Mouse (Mus musculus) small intestine, adult 2 months (tissue): ENCODE measurements around the gene Asxl1. TPM values are rescaled to one million over a fixed set of nuclear protein-coding genes. Genes with fewer than 3 reads are reported as not detected.
A peak's percentile ranks its signal among the peaks of the same experiment; 100 is the strongest.

Source experiments
- H3K27ac ChIP-seq: fragments of 200-500 bp; 2 replicates; pipeline ENCODE4 v1.5.1; 2012; ENCODE audit warnings: low read depth, low read length, control low read depth, inconsistent platforms; ENCODE audit not compliant: insufficient read depth
- H3K27me3 ChIP-seq: fragments of 200-500 bp; 2 replicates; pipeline ENCODE4 v1.6.1; 2012; ENCODE audit warnings: mild to moderate bottlenecking, moderate library complexity, low read length, inconsistent platforms; ENCODE audit not compliant: control insufficient read depth, insufficient read depth
- H3K36me3 ChIP-seq: fragments of 200-500 bp; 2 replicates; pipeline ENCODE4 v1.6.1; 2012; ENCODE audit warnings: mild to moderate bottlenecking, low read length, control low read depth, inconsistent platforms; ENCODE audit not compliant: control insufficient read depth, insufficient read depth
- H3K4me1 ChIP-seq: fragments of 200-500 bp; 2 replicates; pipeline ENCODE4 v1.6.1; 2012; ENCODE audit warnings: low read length, inconsistent platforms, mixed read lengths; ENCODE audit not compliant: control insufficient read depth, insufficient read depth, insufficient read length
- H3K4me3 ChIP-seq: fragments of 200-500 bp; 2 replicates; pipeline ENCODE4 v1.5.1; 2012; ENCODE audit warnings: low read depth, mild to moderate bottlenecking, control low read depth, inconsistent platforms, low read length, moderate library complexity
- CTCF ChIP-seq: fragments of 200-500 bp; IDR thresholded peaks from 2 replicates; pipeline ENCODE4 v1.5.1; 2012; ENCODE audit warnings: low read depth, mild to moderate bottlenecking, control low read depth, inconsistent platforms, low read length, moderate library complexity, mixed read lengths; ENCODE audit not compliant: insufficient replicate concordance, insufficient read length; ENCODE audit errors: extremely low read depth
- POLR2A ChIP-seq: fragments of 200-500 bp; IDR thresholded peaks from 2 replicates; pipeline ENCODE4 v1.6.1; 2012; ENCODE audit warnings: low read depth, mild to moderate bottlenecking, control low read depth, inconsistent platforms, low read length, moderate library complexity
- WGBS: fragments of 180-500 bp; shearing (Covaris S2); methylation state at CpG from one replicate; pipeline ENCODE4 v1.1.7; 2018; 5-methylcytosine and 5-hydroxymethylcytosine counted together
- polyA plus RNA-seq: library from polyadenylated mRNA; depleted of rRNA; stranded (reverse); fragments of >200 nt; gene quantifications from 2 replicates; pipeline ENCODE4 v1.2.3, GENCODE M21; 2012

Asxl1 gene
- polyA plus RNA-seq, 1 experiment = 6.7 TPM

- Histone ChIP-seq H3K27ac (no peak overlapping the region), H3K4me3 (no peak overlapping the region), H3K4me1 (no peaks in the 10 kb centered on the region; the same call in 1 of the 2 replicates), H3K36me3 (peaks cover 18% of the 10 kb centered on the region), H3K27me3 (no peaks in the 10 kb centered on the region)
- WGBS = 31% methylated on average over 6 of the region's 6 CpGs
- no peak for TF ChIP-seq POLR2A
- peak; percentile 25; the same call in 1 of the 2 replicates for TF ChIP-seq CTCF
Observed at GRCm38 (mm10) chr2:153333822-153334232, 11.8 kb upstream of the Asxl1 start.

GRCm38 (mm10) chr2:153334281-153334680 is 11.3 kb upstream of the Asxl1 start:
- Histone ChIP-seq H3K4me1 (no peaks in the 10 kb centered on the region; the same call in 1 of the 2 replicates), H3K4me3 (no peak overlapping the region), H3K36me3 (peaks cover 17% of the 10 kb centered on the region), H3K27ac (no peak overlapping the region), H3K27me3 (no peaks in the 10 kb centered on the region)
- 51% methylated on average over 3 of the region's 3 CpGs for WGBS
- TF ChIP-seq CTCF (no peak), POLR2A (no peak)

DNA sequence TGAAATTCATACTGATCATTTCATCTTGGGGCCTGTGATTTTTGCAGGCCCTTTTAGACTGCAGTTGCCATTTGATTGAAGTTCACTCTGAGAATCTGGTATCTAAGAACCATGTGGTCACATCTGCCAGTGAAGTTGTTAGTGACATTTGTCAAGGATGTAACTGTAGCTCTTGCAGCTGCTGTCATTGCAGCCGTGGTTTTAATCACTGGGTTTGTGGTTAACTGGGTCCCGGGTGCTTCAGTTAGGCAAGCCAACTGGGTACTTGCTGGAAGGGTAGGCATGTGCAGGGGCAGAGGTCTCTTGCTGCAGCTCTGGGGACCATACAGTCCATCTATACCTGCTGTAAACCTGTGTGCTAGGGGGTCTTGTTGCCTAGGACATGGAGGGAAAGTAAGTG is 9.5 kb upstream of the Asxl1 start:
- no peak overlapping the region for H3K27ac ChIP-seq
- peaks cover 6% of the 10 kb centered on the region; the same call in 1 of the 2 replicates for H3K36me3 ChIP-seq
- TF ChIP-seq POLR2A (no peak), CTCF (no peak)
- no peak overlapping the region for H3K4me3 ChIP-seq
- WGBS = 63% methylated on average over 2 of the region's 2 CpGs
- H3K4me1 ChIP-seq = no peaks in the 10 kb centered on the region; the same call in 1 of the 2 replicates
- no peaks in the 10 kb centered on the region for H3K27me3 ChIP-seq

GRCm38 (mm10) chr2:153338361-153339350 is 7.0 kb upstream of the Asxl1 start:
- no peak overlapping the region for H3K4me3 ChIP-seq
- no peaks in the 10 kb centered on the region for H3K27me3 ChIP-seq
- H3K36me3 ChIP-seq = no peaks in the 10 kb centered on the region
- H3K27ac ChIP-seq = no peak overlapping the region
- TF ChIP-seq POLR2A (no peak), CTCF (no peak)
- 76% methylated on average over 9 of the region's 9 CpGs for WGBS
- peaks cover 10% of the 10 kb centered on the region; the same call in 1 of the 2 replicates for H3K4me1 ChIP-seq

DNA sequence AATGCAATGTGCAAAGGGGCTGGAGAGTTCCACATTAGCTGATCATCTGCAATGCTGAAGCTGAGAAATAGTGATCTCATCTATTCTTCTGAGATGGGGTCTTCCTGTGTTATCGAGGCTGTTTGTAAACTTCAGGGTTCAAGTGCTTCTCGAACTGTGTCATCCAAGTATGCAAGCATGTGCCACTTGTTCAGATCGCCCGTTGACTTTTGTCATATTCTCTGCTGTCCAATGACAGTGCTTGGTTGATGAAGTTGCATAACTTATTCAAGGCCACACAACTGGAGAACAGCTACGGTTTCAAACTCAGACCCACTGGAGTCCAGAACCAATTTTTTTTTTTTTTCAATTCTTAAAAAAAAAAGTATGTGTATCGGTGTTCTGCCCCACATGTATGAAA is 3.5 kb upstream of the Asxl1 start:
- no peak overlapping the region for H3K4me3 ChIP-seq
- 42% methylated on average over 6 of the region's 6 CpGs for WGBS
- no peak overlapping the region for H3K27ac ChIP-seq
- no peak for TF ChIP-seq POLR2A
- no peak for TF ChIP-seq CTCF
- peaks cover 12% of the 10 kb centered on the region; the same call in 1 of the 2 replicates for H3K4me1 ChIP-seq
- no peaks in the 10 kb centered on the region for H3K27me3 ChIP-seq
- H3K36me3 ChIP-seq = no peaks in the 10 kb centered on the region

- WGBS = 6% methylated on average over 3 of the region's 3 CpGs
Observed at GRCm38 (mm10) chr2:153342602-153343001, 3.0 kb upstream of the Asxl1 start.

GRCm38 (mm10) chr2:153343191-153343590 is 2.4 kb upstream of the Asxl1 start:
- Histone ChIP-seq H3K27ac (peak overlapping the region; percentile 70), H3K4me1 (peaks cover 12% of the 10 kb centered on the region; the same call in 1 of the 2 replicates), H3K4me3 (no peak overlapping the region), H3K27me3 (no peaks in the 10 kb centered on the region), H3K36me3 (no peaks in the 10 kb centered on the region)
- no peak for TF ChIP-seq POLR2A
- no peak for TF ChIP-seq CTCF

More at GRCm38 (mm10) chr2:153342602-153343001, 3.0 kb upstream of the Asxl1 start:
- Histone ChIP-seq H3K27ac (no peak overlapping the region), H3K27me3 (no peaks in the 10 kb centered on the region), H3K4me3 (no peak overlapping the region), H3K4me1 (peaks cover 12% of the 10 kb centered on the region; the same call in 1 of the 2 replicates), H3K36me3 (no peaks in the 10 kb centered on the region)
- TF ChIP-seq POLR2A = no peak
- TF ChIP-seq CTCF = no peak
